Mouse (Mus musculus): ENCODE data around the gene Ifrd1. TPM values are rescaled to one million over a fixed set of nuclear protein-coding genes. Genes with fewer than 3 reads are reported as not detected.
"Not testable (repeated sequence)": the region's sequence is repeated elsewhere in the genome, so short reads cannot be mapped to it uniquely, and the experiment has no call there.

Ifrd1 gene
- polyA plus RNA-seq, 1 experiment from 2014 or later = 164 TPM

- not testable (repeated sequence) for H3K9ac ChIP-seq; H3K4me2 ChIP-seq; H3K27me3 ChIP-seq; H3K36me3 ChIP-seq; H3K9me3 ChIP-seq; ATAC-seq (ENCODE audit: low FRiP score); H3K4me3 ChIP-seq; H3K27ac ChIP-seq; H3K4me1 ChIP-seq (replicated peaks)
- 61% methylated on average over 1 of the region's 1 CpGs for WGBS
These were observed 73.1 kb downstream of the Ifrd1 start for GRCm38 (mm10) chr12:40175171-40175570.

- Histone ChIP-seq H3K4me1 (replicated peaks) (no peaks in the 10 kb centered on the region), H3K27me3 (no peaks in the 10 kb centered on the region), H3K27ac (no peak overlapping the region), H3K9me3 (no peaks in the 10 kb centered on the region), H3K4me2 (no peak overlapping the region), H3K4me3 (no peak overlapping the region), H3K36me3 (no peaks in the 10 kb centered on the region), H3K9ac (no peak overlapping the region)
- ATAC-seq (ENCODE audit: low FRiP score) = no peak
- 88% methylated on average over 2 of the region's 2 CpGs for WGBS
These were observed 76.7 kb downstream of the Ifrd1 start for GRCm38 (mm10) chr12:40171637-40172036.

- no peaks in the 10 kb centered on the region for H3K9me3 ChIP-seq
- H3K4me3 ChIP-seq = no peak overlapping the region
- no peak overlapping the region for H3K9ac ChIP-seq
- no peak overlapping the region for H3K27ac ChIP-seq
- no peaks in the 10 kb centered on the region for H3K27me3 ChIP-seq
- H3K4me1 ChIP-seq (replicated peaks) = no peaks in the 10 kb centered on the region
- WGBS = 100% methylated on average over 1 of the region's 1 CpGs
- no peaks in the 10 kb centered on the region for H3K36me3 ChIP-seq
- H3K4me2 ChIP-seq = no peak overlapping the region
- no peak for ATAC-seq (ENCODE audit: low FRiP score)
These were observed 78.6 kb downstream of the Ifrd1 start for GRCm38 (mm10) chr12:40169675-40170074.

- no peaks in the 10 kb centered on the region for H3K27me3 ChIP-seq
- H3K27ac ChIP-seq = no peak overlapping the region
- H3K36me3 ChIP-seq = no peaks in the 10 kb centered on the region
- H3K4me1 ChIP-seq (replicated peaks) = no peaks in the 10 kb centered on the region
- WGBS = 14% methylated on average over 2 of the region's 2 CpGs
- H3K4me2 ChIP-seq = no peak overlapping the region
- no peaks in the 10 kb centered on the region for H3K9me3 ChIP-seq
- 0 out of 2 replicates have a peak, but pooled peaks have one; percentile 54 for ATAC-seq (ENCODE audit: low FRiP score)
- H3K4me3 ChIP-seq = no peak overlapping the region
- no peak overlapping the region for H3K9ac ChIP-seq
These were observed 83.7 kb downstream of the Ifrd1 start for GRCm38 (mm10) chr12:40164621-40165020.

GRCm38 (mm10) chr12:40160777-40161176 is 87.5 kb downstream of the Ifrd1 start:
- 87% methylated on average over 2 of the region's 2 CpGs for WGBS
- no peak overlapping the region for H3K4me3 ChIP-seq
- H3K27ac ChIP-seq = no peak overlapping the region
- no peak overlapping the region for H3K4me2 ChIP-seq
- H3K27me3 ChIP-seq = no peaks in the 10 kb centered on the region
- no peaks in the 10 kb centered on the region for H3K9me3 ChIP-seq
- H3K9ac ChIP-seq = no peak overlapping the region
- H3K4me1 ChIP-seq (replicated peaks) = no peaks in the 10 kb centered on the region
- H3K36me3 ChIP-seq = no peaks in the 10 kb centered on the region
- no peak for ATAC-seq (ENCODE audit: low FRiP score)

GRCm38 (mm10) chr12:40154188-40154587 is 94.1 kb downstream of the Ifrd1 start:
- Histone ChIP-seq H3K4me2 (no peak overlapping the region), H3K36me3 (no peaks in the 10 kb centered on the region), H3K4me3 (no peak overlapping the region), H3K27ac (no peak overlapping the region), H3K9me3 (no peaks in the 10 kb centered on the region), H3K4me1 (replicated peaks) (no peaks in the 10 kb centered on the region), H3K9ac (no peak overlapping the region), H3K27me3 (no peaks in the 10 kb centered on the region)
- WGBS = 94% methylated on average over 6 of the region's 6 CpGs
- ATAC-seq (ENCODE audit: low FRiP score) = no peak

GRCm38 (mm10) chr12:40152353-40153069 is 95.8 kb downstream of the Ifrd1 start:
- Histone ChIP-seq H3K4me3 (no peak overlapping the region), H3K4me2 (no peak overlapping the region), H3K4me1 (replicated peaks) (no peaks in the 10 kb centered on the region), H3K27ac (no peak overlapping the region), H3K9ac (no peak overlapping the region), H3K27me3 (no peaks in the 10 kb centered on the region), H3K36me3 (no peaks in the 10 kb centered on the region), H3K9me3 (no peaks in the 10 kb centered on the region)
- no peak for ATAC-seq (ENCODE audit: low FRiP score)
- WGBS = 90% methylated on average over 8 of the region's 8 CpGs

MicroRNAs within 50 kb of the gene (microRNA counts, 519-probe panel; counts per million panel counts)
- microRNA mmu-miR-1938 = 51.3 counts per million

Small RNAs within 50 kb of the gene (microRNA-seq; reads per million reads assigned to microRNA genes)
- 1.2 reads per million for gene Mir1938

Other genes starting within 250 kb of the Ifrd1 start
- 122 and 139 TPM in 2 replicates for gene Arl4a, start 210.5 kb downstream of the Ifrd1 start, polyA plus RNA-seq (2015; fragmentation: Nextera tagmentation; extraction: Ambion mirVana)
- gene Scin, start 114.3 kb downstream of the Ifrd1 start, polyA plus RNA-seq (2015; fragmentation: Nextera tagmentation; extraction: Ambion mirVana) = 0.09 and 0.22 TPM in 2 replicates
- gene Lsmem1, start 49.0 kb downstream of the Ifrd1 start, polyA plus RNA-seq (2015; fragmentation: Nextera tagmentation; extraction: Ambion mirVana) = 0.18 TPM in 1 of 2 replicates, not detected in the other
- 29.9 TPM in 2 replicates for gene Zfp277, start 197.4 kb upstream of the Ifrd1 start, polyA plus RNA-seq (2015; fragmentation: Nextera tagmentation; extraction: Ambion mirVana)
- gene Dock4, start 197.4 kb upstream of the Ifrd1 start, polyA plus RNA-seq (2015; fragmentation: Nextera tagmentation; extraction: Ambion mirVana) = 40.5 and 43.4 TPM in 2 replicates